Mouse (Mus musculus) kidney, embryonic 14.5 days (tissue): ENCODE measurements around the gene Cby3. TPM values are rescaled to one million over a fixed set of nuclear protein-coding genes. Genes with fewer than 3 reads are reported as not detected.

ENCODE experiments used
- ATAC-seq: fragments of 200-750 bp; cut with Nextera tagmentation; 2 replicates; pipeline ENCODE4 v1.8.0; 2017; ENCODE audit warnings: moderate number of reproducible peaks, mild to moderate bottlenecking, moderate TSS enrichment, moderate library complexity; ENCODE audit not compliant: low FRiP score, low TSS enrichment
- H3K27ac ChIP-seq: fragments of 300-500 bp; sonication (generic); 2 replicates; pipeline ENCODE4 v1.5.1; 2014; ENCODE audit warnings: low read depth, mild to moderate bottlenecking, low read length, moderate library complexity, mixed read lengths
- H3K27me3 ChIP-seq: fragments of 300-500 bp; sonication (generic); 2 replicates; pipeline ENCODE4 v1.6.1; 2014; ENCODE audit warnings: mild to moderate bottlenecking, low read length; ENCODE audit not compliant: control insufficient read depth, insufficient read depth
- H3K36me3 ChIP-seq: fragments of 300-500 bp; sonication (generic); 2 replicates; pipeline ENCODE4 v1.6.1; 2014; ENCODE audit warnings: low read length, mixed read lengths; ENCODE audit not compliant: control insufficient read depth, insufficient read depth
- H3K4me1 ChIP-seq: fragments of 300-500 bp; sonication (generic); 2 replicates; pipeline ENCODE4 v1.6.1; 2014; ENCODE audit warnings: low read length, mixed read lengths; ENCODE audit not compliant: control insufficient read depth, insufficient read depth
- H3K4me2 ChIP-seq: fragments of 300-500 bp; sonication (generic); replicated peaks from 2 replicates; pipeline ENCODE4 v1.6.1; 2014; ENCODE audit warnings: low read depth, mild to moderate bottlenecking, low read length
- H3K4me3 ChIP-seq: fragments of 300-500 bp; sonication (generic); 2 replicates; pipeline ENCODE4 v1.5.1; 2014; ENCODE audit warnings: mild to moderate bottlenecking, low read length
- H3K9ac ChIP-seq: fragments of 300-500 bp; sonication (generic); 2 replicates; pipeline ENCODE4 v1.6.1; 2014; ENCODE audit warnings: low read depth, mild to moderate bottlenecking, low read length, moderate library complexity
- H3K9me3 ChIP-seq: fragments of 300-500 bp; sonication (generic); 2 replicates; pipeline ENCODE4 v1.6.1; 2016; ENCODE audit warnings: low read length; ENCODE audit not compliant: control insufficient read depth
- WGBS: fragments of 180-500 bp; shearing (Covaris S2); extraction: QIAGEN DNeasy Blood & Tissue Kit; methylation state at CpG from one replicate; pipeline ENCODE4 v1.1.7; 2014; 5-methylcytosine and 5-hydroxymethylcytosine counted together
- polyA plus RNA-seq: library from polyadenylated mRNA; unstranded; fragments of >200 nt; fragmentation: Nextera tagmentation; extraction: Ambion mirVana; gene quantifications from 2 replicates; pipeline ENCODE4 v1.2.1, GENCODE M21; 2014

Gene Cby3
- polyA plus RNA-seq, 1 experiment from 2014 or later: 1.1 TPM

GRCm38 (mm10) chr11:50377892-50378684 lies 23.8 kb downstream of the Cby3 start:
- H3K27ac ChIP-seq: peak overlapping the region; percentile 99
- H3K4me2 ChIP-seq: peak overlapping the region; percentile 83
- peak; percentile 71 for ATAC-seq
- WGBS: under 1% methylated on average over 71 of the region's 71 CpGs
- no peaks in the 10 kb centered on the region for H3K9me3 ChIP-seq
- H3K4me1 ChIP-seq: peaks cover 19% of the 10 kb centered on the region
- peak overlapping the region; percentile 61 for H3K4me3 ChIP-seq
- H3K27me3 ChIP-seq: no peaks in the 10 kb centered on the region
- H3K9ac ChIP-seq: peak overlapping the region; percentile 94
- peaks cover 34% of the 10 kb centered on the region for H3K36me3 ChIP-seq

- peaks cover 40% of the 10 kb centered on the region for H3K36me3 ChIP-seq
- peak overlapping the region; percentile 94 for H3K9ac ChIP-seq
- H3K4me2 ChIP-seq: peak overlapping the region; percentile 83
- H3K4me3 ChIP-seq: peak overlapping the region; percentile 61
- no peaks in the 10 kb centered on the region for H3K27me3 ChIP-seq
- peaks cover 19% of the 10 kb centered on the region for H3K4me1 ChIP-seq
- H3K9me3 ChIP-seq: no peaks in the 10 kb centered on the region
- WGBS: 57% methylated on average over 12 of the region's 12 CpGs
- ATAC-seq: no peak
- no peak overlapping the region for H3K27ac ChIP-seq
These were observed 24.9 kb downstream of the Cby3 start for GRCm38 (mm10) chr11:50379023-50379752.

- peaks cover 15% of the 10 kb centered on the region for H3K4me1 ChIP-seq
- H3K9me3 ChIP-seq: no peaks in the 10 kb centered on the region
- H3K9ac ChIP-seq: no peak overlapping the region
- no peak overlapping the region for H3K27ac ChIP-seq
- H3K4me2 ChIP-seq: peak overlapping the region; percentile 31
- ATAC-seq: no peak
- 10% methylated on average over 4 of the region's 4 CpGs for whole genome bisulfite sequencing
- H3K27me3 ChIP-seq: no peaks in the 10 kb centered on the region
- H3K4me3 ChIP-seq: peak overlapping the region; percentile 22
- H3K36me3 ChIP-seq: peaks cover 54% of the 10 kb centered on the region
These were observed 27.0 kb downstream of the Cby3 start for GRCm38 (mm10) chr11:50381311-50381710.

- H3K4me1 ChIP-seq: no peaks in the 10 kb centered on the region
- 80% methylated on average over 3 of the region's 3 CpGs for WGBS
- no peak for ATAC-seq
- no peak overlapping the region for H3K4me2 ChIP-seq
- H3K27ac ChIP-seq: no peak overlapping the region
- no peaks in the 10 kb centered on the region for H3K27me3 ChIP-seq
- no peaks in the 10 kb centered on the region for H3K9me3 ChIP-seq
- no peak overlapping the region for H3K9ac ChIP-seq
- no peak overlapping the region for H3K4me3 ChIP-seq
- peaks cover 76% of the 10 kb centered on the region for H3K36me3 ChIP-seq
These were observed 33.0 kb downstream of the Cby3 start for GRCm38 (mm10) chr11:50387167-50387679.

- Histone ChIP-seq H3K4me2 (no peak overlapping the region), H3K27ac (no peak overlapping the region), H3K9me3 (no peaks in the 10 kb centered on the region), H3K9ac (no peak overlapping the region), H3K36me3 (peaks cover 73% of the 10 kb centered on the region), H3K27me3 (no peaks in the 10 kb centered on the region), H3K4me3 (no peak overlapping the region), H3K4me1 (no peaks in the 10 kb centered on the region)
- 82% methylated on average over 4 of the region's 4 CpGs for WGBS
- ATAC-seq: no peak
These were observed 33.4 kb downstream of the Cby3 start for GRCm38 (mm10) chr11:50387697-50388096.

GRCm38 (mm10) chr11:50388217-50388929 lies 34.1 kb downstream of the Cby3 start:
- WGBS: 89% methylated on average over 3 of the region's 3 CpGs
- H3K27ac ChIP-seq: no peak overlapping the region
- no peak for ATAC-seq
- no peak overlapping the region for H3K4me3 ChIP-seq
- no peaks in the 10 kb centered on the region for H3K9me3 ChIP-seq
- no peaks in the 10 kb centered on the region for H3K27me3 ChIP-seq
- peaks cover 70% of the 10 kb centered on the region for H3K36me3 ChIP-seq
- H3K9ac ChIP-seq: no peak overlapping the region
- no peaks in the 10 kb centered on the region for H3K4me1 ChIP-seq
- no peak overlapping the region for H3K4me2 ChIP-seq

GRCm38 (mm10) chr11:50389011-50389410 lies 34.7 kb downstream of the Cby3 start:
- ATAC-seq: no peak
- no peaks in the 10 kb centered on the region for H3K27me3 ChIP-seq

GRCm38 (mm10) chr11:50389616-50390015 lies 35.4 kb downstream of the Cby3 start:
- 68% methylated on average over 5 of the region's 5 CpGs for WGBS
- Histone ChIP-seq H3K9ac (no peak overlapping the region), H3K4me2 (no peak overlapping the region), H3K27me3 (no peaks in the 10 kb centered on the region), H3K27ac (no peak overlapping the region), H3K4me3 (no peak overlapping the region), H3K4me1 (no peaks in the 10 kb centered on the region), H3K36me3 (peaks cover 67% of the 10 kb centered on the region), H3K9me3 (no peaks in the 10 kb centered on the region)
- no peak for ATAC-seq

More at GRCm38 (mm10) chr11:50389011-50389410, 34.7 kb downstream of the Cby3 start:
- Histone ChIP-seq H3K9me3 (no peaks in the 10 kb centered on the region), H3K36me3 (peaks cover 71% of the 10 kb centered on the region), H3K4me1 (no peaks in the 10 kb centered on the region), H3K27ac (no peak overlapping the region), H3K9ac (no peak overlapping the region), H3K4me2 (no peak overlapping the region), H3K4me3 (no peak overlapping the region)
- 76% methylated on average over 3 of the region's 3 CpGs for WGBS
